9 mouse cellular contexts compared by ENCODE assay signal in genomic region chr4:141752076-141752421, GRCm38 (mm10). TPM values are rescaled to one million over a fixed set of nuclear protein-coding genes. Genes with fewer than 3 reads are reported as not detected.
DNase-seq lines count a peak whose midpoint lies in the region; ATAC-seq and TF ChIP-seq lines count a peak whose summit lies in the region.
"Had no signal": no experiment of that assay in that cellular context is flagged by ENCODE, and none has a peak within 500 bp of the region (broad histone marks: within the 10 kb centered on the region; RNA-seq: fewer than 3 reads in every experiment).

No protein-coding gene starts in this region.

- H3K79me2 ChIP-seq in heart, adult 2 months (replicated peaks; ENCODE audit: control insufficient read depth, insufficient read depth, low read length), result no peaks in the 10 kb centered on the region

- no peak overlapping the region for H3K9ac ChIP-seq in heart, adult 2 months (ENCODE audit: low read depth, low read length)
- H3K9ac ChIP-seq in midbrain, embryonic 16.5 days (ENCODE audit: low read depth, low read length), result no peak overlapping the region

- no peak overlapping the region for H3K27ac ChIP-seq in heart, adult 2 months
- H3K27ac ChIP-seq in midbrain, embryonic 16.5 days (ENCODE audit: low read length), result no peak overlapping the region

- H3K4me2 ChIP-seq in midbrain, embryonic 16.5 days (ENCODE audit: low read length), result no peak overlapping the region

- no peaks in the 10 kb centered on the region for H3K9me3 ChIP-seq in midbrain, embryonic 16.5 days (replicated peaks; ENCODE audit: control insufficient read depth, low read length, poor library complexity, severe bottlenecking)

- peak in 1 of 2 experiments; percentile 24 for DNase-seq in heart, adult 2 months
- DNase-seq in heart, postnatal 4 days, result no peak
- peak; percentile 28 for DNase-seq in MN1 (ENCODE audit: low spot score)
- peak; percentile 14 for DNase-seq in lung, postnatal 25 days (ENCODE audit: low spot score)
- DNase-seq in thymus, postnatal 0 days (ENCODE audit: low spot score), result no peak
- no peak for DNase-seq in layer of hippocampus, adult 11-12 months (ENCODE audit: low spot score)

- ATAC-seq in erythroid progenitor cell, adult 5-6 weeks (replicated peaks; ENCODE audit: low FRiP score, poor library complexity, severe bottlenecking), result peak; percentile 85
- ATAC-seq in midbrain, embryonic 16.5 days, result no peak

- intact Hi-C loops in heart, adult 2 months (cut with DNase I), result no loop called here

- no peak for TF ChIP-seq POLR2A in heart, adult 2 months (IDR thresholded peaks at IDR 0.05; ENCODE audit: insufficient read depth, low read depth, low read length)

- no peak overlapping the region for H3K4me3 ChIP-seq in heart, adult 2 months
- no peak overlapping the region for H3K4me3 ChIP-seq in midbrain, embryonic 16.5 days (ENCODE audit: low read depth, low read length)

- peaks cover 3% of the 10 kb centered on the region; the same call in 1 of the 2 replicates for H3K4me1 ChIP-seq in heart, adult 2 months (ENCODE audit: control insufficient read depth, insufficient read depth, low read length)
- H3K4me1 ChIP-seq in midbrain, embryonic 16.5 days (ENCODE audit: control insufficient read depth, insufficient read depth, low read length), result no peaks in the 10 kb centered on the region

- no peaks in the 10 kb centered on the region for H3K27me3 ChIP-seq in heart, adult 2 months (ENCODE audit: control insufficient read depth, insufficient read depth, low read length)
- H3K27me3 ChIP-seq in midbrain, embryonic 16.5 days (ENCODE audit: control insufficient read depth, insufficient read depth, low read depth, low read length), result no peaks in the 10 kb centered on the region

- TF ChIP-seq CTCF in heart, adult 2 months (IDR thresholded peaks at IDR 0.05), result 0 out of 2 replicates have a peak, but pooled peaks have one; percentile 6

- TF ChIP-seq EP300 in heart, adult 2 months (IDR thresholded peaks at IDR 0.05; ENCODE audit: insufficient read depth, low read depth, low read length), result no peak

- H3K36me3 ChIP-seq in heart, adult 2 months (ENCODE audit: control insufficient read depth, insufficient read depth, low read length), result no peaks in the 10 kb centered on the region
- H3K36me3 ChIP-seq in midbrain, embryonic 16.5 days (ENCODE audit: control insufficient read depth, insufficient read depth, low read length), result no peaks in the 10 kb centered on the region

- 18% methylated on average over 4 of the region's 4 CpGs for WGBS in heart, adult 2 months
- 8% methylated on average over 4 of the region's 4 CpGs for WGBS in midbrain, embryonic 16.5 days

RNA-seq across cellular contexts. Expression of gene Agmat, which starts 5.6 kb away (rescaled TPM):
- under 1 TPM; 0.23 to 0.32 TPM for total RNA-seq in heart, adult 2 months (2021)
- polyA plus RNA-seq in heart, adult 2 months (2012; rRNA removed), result 0.57 and 1.1 TPM in 2 replicates
- under 1 TPM; 0.43 to 0.57 TPM for total RNA-seq in heart, postnatal 4 days (2021)
- total RNA-seq in erythroid progenitor cell, adult 5-6 weeks (2015; ENCODE audit: low replicate concordance), result 1.3 TPM in 1 of 2 replicates, not detected in the other
- not detected in 2 replicates for total RNA-seq in erythroid progenitor cell, adult 5-6 weeks (2017; ENCODE audit: low replicate concordance)
- polyA plus RNA-seq in thymus, postnatal 0 days (2015; fragmentation: Nextera tagmentation; extraction: Ambion mirVana), result 0.22 TPM in 1 of 2 replicates, not detected in the other
- polyA plus RNA-seq in midbrain, embryonic 16.5 days (2015; fragmentation: Nextera tagmentation; extraction: Ambion mirVana), result not detected in 2 replicates
- total RNA-seq: granulocyte monocyte progenitor cell, adult 5-6 weeks had no signal

RNA-seq across cellular contexts. Expression of gene Ddi2, which starts 28.8 kb away (rescaled TPM):
- total RNA-seq in heart, adult 2 months (2021), result 10 to 100 TPM; 28.6 to 29.4 TPM
- 8.7 and 14.2 TPM in 2 replicates for polyA plus RNA-seq in heart, adult 2 months (2012; rRNA removed)
- 10 to 100 TPM; 34.9 to 36.8 TPM for total RNA-seq in heart, postnatal 4 days (2021)
- total RNA-seq in erythroid progenitor cell, adult 5-6 weeks (2015; ENCODE audit: low replicate concordance), result 22.7 and 29.8 TPM in 2 replicates
- total RNA-seq in erythroid progenitor cell, adult 5-6 weeks (2017; ENCODE audit: low replicate concordance), result 35.1 and 37.0 TPM in 2 replicates
- 12.3 and 12.8 TPM in 2 replicates for polyA plus RNA-seq in thymus, postnatal 0 days (2015; fragmentation: Nextera tagmentation; extraction: Ambion mirVana)
- 10.0 and 12.6 TPM in 2 replicates for polyA plus RNA-seq in midbrain, embryonic 16.5 days (2015; fragmentation: Nextera tagmentation; extraction: Ambion mirVana)

RNA-seq across cellular contexts. Expression of gene Dnajc16, which starts 38.7 kb away (rescaled TPM):
- total RNA-seq in heart, adult 2 months (2021), result 10 to 100 TPM; 20.4 to 24.9 TPM
- 12.5 and 20.9 TPM in 2 replicates for polyA plus RNA-seq in heart, adult 2 months (2012; rRNA removed)
- total RNA-seq in heart, postnatal 4 days (2021), result 10 to 100 TPM; 16.6 to 16.8 TPM
- 16.2 and 25.2 TPM in 2 replicates for total RNA-seq in erythroid progenitor cell, adult 5-6 weeks (2015; ENCODE audit: low replicate concordance)
- 11.3 and 15.1 TPM in 2 replicates for total RNA-seq in erythroid progenitor cell, adult 5-6 weeks (2017; ENCODE audit: low replicate concordance)
- polyA plus RNA-seq in thymus, postnatal 0 days (2015; fragmentation: Nextera tagmentation; extraction: Ambion mirVana), result 2.5 and 2.9 TPM in 2 replicates
- 6.6 and 7.3 TPM in 2 replicates for polyA plus RNA-seq in midbrain, embryonic 16.5 days (2015; fragmentation: Nextera tagmentation; extraction: Ambion mirVana)

RNA-seq across cellular contexts. Expression of gene Casp9, which starts 41.4 kb away (rescaled TPM):
- 1 to 10 TPM; 7.5 to 8.1 TPM for total RNA-seq in heart, adult 2 months (2021)
- polyA plus RNA-seq in heart, adult 2 months (2012; rRNA removed), result 10.0 and 15.5 TPM in 2 replicates
- 10 to 100 TPM; 13.5 to 13.8 TPM for total RNA-seq in heart, postnatal 4 days (2021)
- 19.8 and 22.2 TPM in 2 replicates for total RNA-seq in erythroid progenitor cell, adult 5-6 weeks (2015; ENCODE audit: low replicate concordance)
- 10.4 and 19.3 TPM in 2 replicates for total RNA-seq in erythroid progenitor cell, adult 5-6 weeks (2017; ENCODE audit: low replicate concordance)
- polyA plus RNA-seq in thymus, postnatal 0 days (2015; fragmentation: Nextera tagmentation; extraction: Ambion mirVana), result 9.0 and 9.9 TPM in 2 replicates
- 20.7 and 21.7 TPM in 2 replicates for polyA plus RNA-seq in midbrain, embryonic 16.5 days (2015; fragmentation: Nextera tagmentation; extraction: Ambion mirVana)

Comparison
In these comparisons a context has a peak if more than half of its experiments do, and no peak if none do; other contexts are left out.
1. DNase-seq: peak in MN1 (single experiment) and lung, postnatal 25 days (single experiment); none in heart, postnatal 4 days (single experiment), thymus, postnatal 0 days (single experiment) and layer of hippocampus, adult 11-12 months (single experiment).